Mouse (Mus musculus) hindbrain, embryonic 15.5 days (tissue): Measurements from ENCODE around the gene Hist1h4d. TPM values are rescaled to one million over a fixed set of nuclear protein-coding genes. Genes with fewer than 3 reads are reported as not detected.
A peak's percentile ranks its signal among the peaks of the same experiment; 100 is the strongest.
"Not testable (repeated sequence)": the region's sequence is repeated elsewhere in the genome, so short reads cannot be mapped to it uniquely, and the experiment has no call there.

Source experiments
- ATAC-seq: fragments of 200-750 bp; cut with Nextera tagmentation; 2 replicates; pipeline ENCODE4 v1.8.0; 2017; ENCODE audit warnings: low read depth, moderate number of reproducible peaks, moderate TSS enrichment; ENCODE audit not compliant: low FRiP score
- H3K27ac ChIP-seq: fragments of 300-500 bp; sonication (generic); replicated peaks from 2 replicates; pipeline ENCODE4 v1.5.1; 2015; ENCODE audit warnings: mild to moderate bottlenecking, inconsistent platforms
- H3K27me3 ChIP-seq: fragments of 300-500 bp; sonication (generic); 2 replicates; pipeline ENCODE4 v1.6.1; 2015; ENCODE audit warnings: control low read depth, inconsistent platforms
- H3K36me3 ChIP-seq: fragments of 300-500 bp; sonication (generic); 2 replicates; pipeline ENCODE4 v1.6.1; 2015; ENCODE audit warnings: control low read depth, inconsistent platforms
- H3K4me1 ChIP-seq: fragments of 300-500 bp; sonication (generic); replicated peaks from 2 replicates; pipeline ENCODE4 v1.6.1; 2015; ENCODE audit warnings: control low read depth, inconsistent platforms
- H3K4me2 ChIP-seq: fragments of 300-500 bp; sonication (generic); 2 replicates; pipeline ENCODE4 v1.6.1; 2015; ENCODE audit warnings: moderate library complexity, mild to moderate bottlenecking, inconsistent platforms
- H3K4me3 ChIP-seq: fragments of 300-500 bp; sonication (generic); 2 replicates; pipeline ENCODE4 v1.5.1; 2015; ENCODE audit warnings: mild to moderate bottlenecking, inconsistent platforms
- H3K9ac ChIP-seq: fragments of 300-500 bp; sonication (generic); 2 replicates; pipeline ENCODE4 v1.6.1; 2015; ENCODE audit warnings: inconsistent platforms
- H3K9me3 ChIP-seq: fragments of 300-500 bp; sonication (generic); 2 replicates; pipeline ENCODE4 v1.6.1; 2016; ENCODE audit warnings: control low read depth, inconsistent platforms
- WGBS: fragments of 180-500 bp; shearing (Covaris S2); methylation state at CpG from one replicate; pipeline ENCODE4 v1.1.7; 2015; 5-methylcytosine and 5-hydroxymethylcytosine counted together
- polyA plus RNA-seq: library from polyadenylated mRNA; unstranded; fragments of >200 nt; fragmentation: Nextera tagmentation; extraction: Ambion mirVana; gene quantifications from 2 replicates; pipeline ENCODE4 v1.2.1, GENCODE M21; 2015

Hist1h4d gene
- polyA plus RNA-seq, 1 experiment from 2014 or later = 35.1 TPM

- peak; percentile 96 for ATAC-seq
- Histone ChIP-seq H3K9me3 (no peaks in the 10 kb centered on the region), H3K4me2 (peak within 1 kb of the TSS; percentile 58), H3K4me1 (peaks cover 32% of the 10 kb centered on the region), H3K9ac (peak within 1 kb of the TSS; percentile 50), H3K27me3 (no peaks in the 10 kb centered on the region), H3K27ac (peak within 1 kb of the TSS; percentile 96), H3K4me3 (peak within 1 kb of the TSS; percentile 44), H3K36me3 (no peaks in the 10 kb centered on the region)
- WGBS = 0% methylated on average over 18 of the region's 18 CpGs
These were observed 10.3 kb upstream of the Hist1h4d start, which contains the start of the genes Hist1h2ae and Hist1h2bg for GRCm38 (mm10) chr13:23571022-23571503. Gene Hist1h2ae (minus strand): TSS chr13:23571220. Gene Hist1h2bg (plus strand): TSS chr13:23571396.

- not testable (repeated sequence) for H3K27me3 ChIP-seq, H3K36me3 ChIP-seq, H3K9me3 ChIP-seq, ATAC-seq
- Histone ChIP-seq H3K9ac (peak overlapping the region; percentile 50), H3K4me2 (peak overlapping the region; percentile 58), H3K4me3 (peak overlapping the region; percentile 44), H3K4me1 (peaks cover 38% of the 10 kb centered on the region), H3K27ac (peak overlapping the region; percentile 96)
- WGBS = under 1% methylated on average over 18 of the region's 34 CpGs
These were observed 9.7 kb upstream of the Hist1h4d start for GRCm38 (mm10) chr13:23571504-23572217.

GRCm38 (mm10) chr13:23572218-23573033 lies 9.0 kb upstream of the Hist1h4d start:
- no peak for ATAC-seq
- WGBS = 43% methylated on average over 2 of the region's 2 CpGs
- H3K4me2 ChIP-seq = peak overlapping the region; percentile 58
- H3K27ac ChIP-seq = peak overlapping the region; percentile 96
- no peaks in the 10 kb centered on the region for H3K9me3 ChIP-seq
- peak overlapping the region; percentile 44 for H3K4me3 ChIP-seq
- H3K36me3 ChIP-seq = no peaks in the 10 kb centered on the region
- H3K4me1 ChIP-seq = peaks cover 41% of the 10 kb centered on the region
- H3K27me3 ChIP-seq = no peaks in the 10 kb centered on the region
- peak overlapping the region; percentile 50 for H3K9ac ChIP-seq

- H3K9ac ChIP-seq = peak overlapping the region; percentile 29; the same call in 1 of the 2 replicates
- not testable (repeated sequence) for H3K27me3 ChIP-seq, H3K36me3 ChIP-seq, H3K9me3 ChIP-seq, ATAC-seq
- WGBS = 8% methylated on average over 20 of the region's 20 CpGs
- H3K27ac ChIP-seq = peak overlapping the region; percentile 87
- H3K4me3 ChIP-seq = peak overlapping the region; percentile 38
- H3K4me2 ChIP-seq = peak overlapping the region; percentile 58
- H3K4me1 ChIP-seq = peaks cover 41% of the 10 kb centered on the region
These were observed 8.1 kb upstream of the Hist1h4d start for GRCm38 (mm10) chr13:23573034-23573897.

GRCm38 (mm10) chr13:23573898-23574524 lies 7.4 kb upstream of the Hist1h4d start, which contains the start of the genes Hist1h2bf and Hist1h2ad:
Gene Hist1h2bf (minus strand): TSS chr13:23574196.
Gene Hist1h2ad (plus strand): TSS chr13:23574381.
- peaks cover 41% of the 10 kb centered on the region for H3K4me1 ChIP-seq
- H3K27me3 ChIP-seq, H3K36me3 ChIP-seq, H3K9me3 ChIP-seq: not testable (repeated sequence)
- under 1% methylated on average over 42 of the region's 42 CpGs for WGBS
- H3K4me3 ChIP-seq = peak within 1 kb of the TSS; percentile 43
- ATAC-seq = peak; percentile 93
- H3K4me2 ChIP-seq = peak within 1 kb of the TSS; percentile 58
- H3K9ac ChIP-seq = peak within 1 kb of the TSS; percentile 29; the same call in 1 of the 2 replicates
- peak within 1 kb of the TSS; percentile 87 for H3K27ac ChIP-seq

- H3K4me2 ChIP-seq = peak overlapping the region; percentile 58
- H3K36me3 ChIP-seq, H3K9me3 ChIP-seq, H3K9ac ChIP-seq, H3K27me3 ChIP-seq, ATAC-seq: not testable (repeated sequence)
- H3K4me3 ChIP-seq = peak overlapping the region; percentile 43
- under 1% methylated on average over 7 of the region's 39 CpGs for WGBS
- H3K27ac ChIP-seq = peak overlapping the region; percentile 87
- peaks cover 39% of the 10 kb centered on the region for H3K4me1 ChIP-seq
These were observed 6.7 kb upstream of the Hist1h4d start for GRCm38 (mm10) chr13:23574546-23575170.

GRCm38 (mm10) chr13:23575271-23575851 lies 6.0 kb upstream of the Hist1h4d start, which contains the start of gene Hist1h3d:
Gene Hist1h3d (plus strand): TSS chr13:23575763.
- peak; percentile 62 for ATAC-seq
- Histone ChIP-seq H3K27me3 (no peaks in the 10 kb centered on the region), H3K9ac (peak within 1 kb of the TSS; percentile 53; the same call in 1 of the 2 replicates), H3K4me3 (peak within 1 kb of the TSS; percentile 43), H3K27ac (peak within 1 kb of the TSS; percentile 82), H3K4me1 (peaks cover 34% of the 10 kb centered on the region), H3K9me3 (no peaks in the 10 kb centered on the region), H3K4me2 (peak within 1 kb of the TSS; percentile 58), H3K36me3 (no peaks in the 10 kb centered on the region)
- WGBS = under 1% methylated on average over 18 of the region's 18 CpGs

GRCm38 (mm10) chr13:23575864-23576313 lies 5.5 kb upstream of the Hist1h4d start:
- H3K4me1 ChIP-seq = peaks cover 35% of the 10 kb centered on the region
- ATAC-seq = not testable (repeated sequence)

GRCm38 (mm10) chr13:23576351-23576881 lies 5.0 kb upstream of the Hist1h4d start:
- Histone ChIP-seq H3K4me3 (peak overlapping the region; percentile 43), H3K36me3 (no peaks in the 10 kb centered on the region), H3K4me2 (peak overlapping the region; percentile 58), H3K4me1 (peaks cover 37% of the 10 kb centered on the region), H3K9ac (peak overlapping the region; percentile 53; the same call in 1 of the 2 replicates), H3K27me3 (no peaks in the 10 kb centered on the region), H3K9me3 (no peaks in the 10 kb centered on the region), H3K27ac (peak overlapping the region; percentile 79)
- no peak for ATAC-seq
- 9% methylated on average over 7 of the region's 7 CpGs for WGBS

More at GRCm38 (mm10) chr13:23575864-23576313, 5.5 kb upstream of the Hist1h4d start:
- Histone ChIP-seq H3K9ac (peak overlapping the region; percentile 53; the same call in 1 of the 2 replicates), H3K4me2 (peak overlapping the region; percentile 58), H3K4me3 (peak overlapping the region; percentile 43), H3K27ac (peak overlapping the region; percentile 79)
- not testable (repeated sequence) for H3K36me3 ChIP-seq, H3K9me3 ChIP-seq, H3K27me3 ChIP-seq
- WGBS = 2% methylated on average over 13 of the region's 40 CpGs
